Mouse (Mus musculus) heart, postnatal 0 days (tissue): ENCODE measurements around the gene Atxn1.

Source experiments
- CTCF ChIP-seq: IDR thresholded peaks from 2 replicates; pipeline ENCODE4 v1.5.1; 2016; ENCODE audit warnings: antibody characterized with exemption, control low read depth, low read depth
- EP300 ChIP-seq: IDR thresholded peaks from 2 replicates; pipeline ENCODE4 v1.6.1; 2016; ENCODE audit warnings: antibody characterized with exemption, low read depth

DNA sequence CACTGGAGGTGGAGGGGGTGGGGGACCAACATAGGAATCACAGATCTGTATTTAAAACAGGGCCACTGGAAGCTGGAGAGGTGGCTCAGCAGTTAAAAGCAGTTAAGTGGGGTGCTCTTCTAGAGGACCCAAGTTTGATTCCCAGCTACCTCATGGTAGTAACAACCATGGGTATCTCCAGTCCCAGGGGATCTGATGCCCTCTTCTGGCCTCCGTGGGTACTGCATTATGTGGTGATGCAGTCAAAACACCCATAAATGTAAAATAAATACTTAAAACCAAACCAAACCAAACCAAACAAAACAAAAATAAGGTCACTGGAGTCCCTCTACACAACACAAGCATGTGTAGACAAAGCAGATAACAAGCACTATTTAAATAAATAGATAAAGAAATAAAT is 32.9 kb downstream of the Atxn1 start:
- TF ChIP-seq CTCF (peak; percentile 30), EP300 (no peak)
